Mouse (Mus musculus) stomach, embryonic 15.5 days (tissue): ENCODE measurements at regions not wholly inside any gene's neighbourhood (a gene's known extent, or its start where the extent isn't known, plus 50 kb on each side); places are given as distances from the start of the nearest gene placed in this dataset.

Experiments used
- ATAC-seq: fragments of 200-750 bp; cut with Nextera tagmentation; 2 replicates; pipeline ENCODE4 v1.8.0; 2017; ENCODE audit warnings: low read depth, moderate number of reproducible peaks, moderate TSS enrichment; ENCODE audit not compliant: insufficient read depth, low FRiP score
- H3K27ac ChIP-seq: fragments of 300-500 bp; sonication (generic); 2 replicates; pipeline ENCODE4 v1.5.1; 2015; ENCODE audit warnings: mild to moderate bottlenecking, inconsistent platforms
- H3K27me3 ChIP-seq: fragments of 300-500 bp; sonication (generic); replicated peaks from 2 replicates; pipeline ENCODE4 v1.6.1; 2015; ENCODE audit warnings: inconsistent platforms
- H3K36me3 ChIP-seq: fragments of 300-500 bp; sonication (generic); 2 replicates; pipeline ENCODE4 v1.6.1; 2015; ENCODE audit warnings: inconsistent platforms
- H3K4me1 ChIP-seq: fragments of 300-500 bp; sonication (generic); 2 replicates; pipeline ENCODE4 v1.6.1; 2015; ENCODE audit warnings: inconsistent platforms
- H3K4me2 ChIP-seq: fragments of 300-500 bp; sonication (generic); 2 replicates; pipeline ENCODE4 v1.6.1; 2015; ENCODE audit warnings: mild to moderate bottlenecking, inconsistent platforms
- H3K4me3 ChIP-seq: fragments of 300-500 bp; sonication (generic); replicated peaks from 2 replicates; pipeline ENCODE4 v1.5.1; 2015; ENCODE audit warnings: inconsistent platforms
- H3K9ac ChIP-seq: fragments of 300-500 bp; sonication (generic); 2 replicates; pipeline ENCODE4 v1.6.1; 2015; ENCODE audit warnings: inconsistent platforms
- H3K9me3 ChIP-seq: fragments of 300-500 bp; sonication (generic); 2 replicates; pipeline ENCODE4 v1.6.1; 2016; ENCODE audit warnings: inconsistent platforms
- WGBS: fragments of 180-500 bp; shearing (Covaris S2); methylation state at CpG from one replicate; pipeline ENCODE4 v1.1.7; 2015; 5-methylcytosine and 5-hydroxymethylcytosine counted together

DNA sequence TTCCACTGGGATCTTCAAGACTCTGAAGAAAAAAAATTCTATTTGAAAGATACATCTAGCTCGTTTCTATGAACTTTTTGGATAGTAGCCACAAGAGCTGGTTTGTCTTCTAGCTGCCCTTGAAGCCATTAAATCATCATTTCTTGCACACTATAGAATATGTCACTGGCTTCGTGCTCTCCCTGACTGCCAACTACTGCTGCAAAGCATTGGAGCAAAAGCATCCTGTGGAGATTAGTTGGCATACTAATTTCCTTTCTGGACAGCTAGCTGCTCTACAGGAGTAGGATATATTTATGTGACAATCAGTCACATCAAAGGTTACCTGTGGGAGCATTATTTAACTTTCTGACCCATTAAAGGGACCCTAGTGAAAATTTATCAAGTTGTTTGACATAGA is 243.1 kb downstream of the Pdgfc start:
- Histone ChIP-seq H3K9me3 (no peaks in the 10 kb centered on the region), H3K4me2 (no peak overlapping the region), H3K4me1 (no peaks in the 10 kb centered on the region), H3K4me3 (no peak overlapping the region), H3K36me3 (no peaks in the 10 kb centered on the region), H3K9ac (no peak overlapping the region), H3K27ac (no peak overlapping the region), H3K27me3 (no peaks in the 10 kb centered on the region)
- WGBS, result 29% methylated on average over 2 of the region's 2 CpGs
- ATAC-seq, result no peak

GRCm38 (mm10) chr3:81289762-81290161 is 253.5 kb downstream of the Pdgfc start:
- Histone ChIP-seq H3K27ac (no peak overlapping the region), H3K4me3 (no peak overlapping the region), H3K36me3 (no peaks in the 10 kb centered on the region), H3K4me1 (no peaks in the 10 kb centered on the region), H3K9me3 (no peaks in the 10 kb centered on the region), H3K4me2 (no peak overlapping the region), H3K27me3 (no peaks in the 10 kb centered on the region), H3K9ac (no peak overlapping the region)
- ATAC-seq, result no peak
- WGBS, result 93% methylated on average over 2 of the region's 2 CpGs

- WGBS, result 10% methylated on average over 2 of the region's 2 CpGs
- no peak overlapping the region for H3K4me3 ChIP-seq
- H3K27ac ChIP-seq, result no peak overlapping the region
- no peaks in the 10 kb centered on the region for H3K36me3 ChIP-seq
- no peaks in the 10 kb centered on the region for H3K9me3 ChIP-seq
- no peak overlapping the region for H3K4me2 ChIP-seq
- H3K27me3 ChIP-seq, result no peaks in the 10 kb centered on the region
- no peak overlapping the region for H3K9ac ChIP-seq
- no peak for ATAC-seq
- H3K4me1 ChIP-seq, result no peaks in the 10 kb centered on the region
Measured at GRCm38 (mm10) chr3:81292404-81292803, 256.2 kb downstream of the Pdgfc start.

GRCm38 (mm10) chr3:81293186-81293819 is 257.1 kb downstream of the Pdgfc start:
- 53% methylated on average over 3 of the region's 3 CpGs for WGBS
- H3K4me1 ChIP-seq, result no peaks in the 10 kb centered on the region
- no peaks in the 10 kb centered on the region for H3K36me3 ChIP-seq
- H3K27me3 ChIP-seq, result no peaks in the 10 kb centered on the region
- no peak overlapping the region for H3K4me3 ChIP-seq
- H3K9ac ChIP-seq, result no peak overlapping the region
- H3K4me2 ChIP-seq, result no peak overlapping the region
- H3K9me3 ChIP-seq, result no peaks in the 10 kb centered on the region
- no peak for ATAC-seq
- H3K27ac ChIP-seq, result no peak overlapping the region

- 83% methylated on average over 5 of the region's 5 CpGs for WGBS
Measured at GRCm38 (mm10) chr3:81304017-81304791, 268.0 kb downstream of the Pdgfc start.

GRCm38 (mm10) chr3:81305412-81306165 is 269.4 kb downstream of the Pdgfc start:
- no peak overlapping the region for H3K4me2 ChIP-seq
- no peaks in the 10 kb centered on the region for H3K27me3 ChIP-seq
- 80% methylated on average over 10 of the region's 10 CpGs for WGBS

More at GRCm38 (mm10) chr3:81304017-81304791, 268.0 kb downstream of the Pdgfc start:
- ATAC-seq, result no peak
- no peaks in the 10 kb centered on the region for H3K4me1 ChIP-seq
- no peak overlapping the region for H3K4me2 ChIP-seq
- no peak overlapping the region for H3K9ac ChIP-seq
- H3K27ac ChIP-seq, result no peak overlapping the region
- no peaks in the 10 kb centered on the region for H3K9me3 ChIP-seq
- H3K27me3 ChIP-seq, result no peaks in the 10 kb centered on the region
- H3K36me3 ChIP-seq, result no peaks in the 10 kb centered on the region
- H3K4me3 ChIP-seq, result no peak overlapping the region

DNA sequence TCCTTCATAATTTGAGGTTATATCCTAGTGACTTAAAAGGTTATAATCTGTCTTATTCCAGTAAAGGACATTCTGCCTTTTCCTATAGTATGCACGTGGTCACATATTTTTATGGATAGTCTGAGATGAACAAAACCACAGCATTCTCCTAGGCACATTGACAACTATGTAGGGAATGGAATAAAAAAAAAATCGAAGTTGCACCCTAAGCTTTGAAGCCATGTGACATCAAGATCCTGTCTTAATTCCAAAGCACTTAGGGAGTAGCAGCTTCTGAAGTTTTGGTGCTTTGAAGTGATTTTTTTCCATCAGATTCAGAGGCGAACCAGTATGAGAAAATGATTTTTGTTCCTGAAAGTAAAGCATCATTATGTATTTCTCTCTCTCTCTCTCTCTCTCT is 290.6 kb downstream of the Pdgfc start:
- no peak overlapping the region for H3K27ac ChIP-seq
- no peak overlapping the region for H3K9ac ChIP-seq
- H3K27me3 ChIP-seq, result no peaks in the 10 kb centered on the region
- H3K4me3 ChIP-seq, result no peak overlapping the region
- no peak for ATAC-seq
- H3K4me1 ChIP-seq, result no peaks in the 10 kb centered on the region
- no peaks in the 10 kb centered on the region for H3K9me3 ChIP-seq
- WGBS, result 57% methylated on average over 3 of the region's 3 CpGs
- no peak overlapping the region for H3K4me2 ChIP-seq
- no peaks in the 10 kb centered on the region for H3K36me3 ChIP-seq

More at GRCm38 (mm10) chr3:81305412-81306165, 269.4 kb downstream of the Pdgfc start:
- H3K36me3 ChIP-seq, result no peaks in the 10 kb centered on the region
- ATAC-seq, result no peak
- no peak overlapping the region for H3K27ac ChIP-seq
- no peaks in the 10 kb centered on the region for H3K9me3 ChIP-seq
- no peak overlapping the region for H3K4me3 ChIP-seq
- no peak overlapping the region for H3K9ac ChIP-seq
- H3K4me1 ChIP-seq, result no peaks in the 10 kb centered on the region

- 89% methylated on average over 15 of the region's 15 CpGs for WGBS
- Histone ChIP-seq H3K9ac (no peak overlapping the region), H3K9me3 (no peaks in the 10 kb centered on the region), H3K36me3 (no peaks in the 10 kb centered on the region), H3K27ac (no peak overlapping the region), H3K27me3 (no peaks in the 10 kb centered on the region), H3K4me3 (no peak overlapping the region), H3K4me2 (no peak overlapping the region), H3K4me1 (no peaks in the 10 kb centered on the region)
- no peak for ATAC-seq
Measured at GRCm38 (mm10) chr3:81351739-81352138, 315.5 kb downstream of the Pdgfc start.

DNA sequence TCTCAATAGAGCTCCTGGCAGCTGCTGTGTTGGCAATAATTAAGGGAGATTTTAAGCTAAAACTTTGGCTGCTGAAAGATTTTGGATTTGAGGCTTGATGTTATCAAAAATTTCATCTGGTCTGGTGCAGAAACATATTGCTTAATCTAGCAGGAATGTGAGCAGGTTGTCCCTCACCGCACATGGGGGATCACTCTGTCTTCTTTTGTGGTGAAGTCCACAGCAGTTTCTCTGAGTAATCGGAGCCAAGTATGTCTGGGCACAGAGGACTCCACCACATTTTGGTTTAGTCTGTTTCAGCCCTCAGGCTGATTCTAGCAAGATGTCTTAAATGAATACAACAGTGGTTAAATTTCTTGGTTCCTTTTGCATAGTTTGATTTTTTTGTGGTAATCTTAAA is 331.7 kb downstream of the Pdgfc start:
- no peak for ATAC-seq
- Histone ChIP-seq H3K9me3 (no peaks in the 10 kb centered on the region), H3K27ac (no peak overlapping the region), H3K4me2 (no peak overlapping the region), H3K4me3 (no peak overlapping the region), H3K27me3 (no peaks in the 10 kb centered on the region), H3K9ac (no peak overlapping the region), H3K36me3 (no peaks in the 10 kb centered on the region), H3K4me1 (no peaks in the 10 kb centered on the region)
- 74% methylated on average over 2 of the region's 2 CpGs for WGBS

- no peak for ATAC-seq
- Histone ChIP-seq H3K27ac (no peak overlapping the region), H3K9ac (no peak overlapping the region), H3K4me2 (no peak overlapping the region), H3K4me3 (no peak overlapping the region), H3K4me1 (no peaks in the 10 kb centered on the region), H3K36me3 (no peaks in the 10 kb centered on the region), H3K9me3 (no peaks in the 10 kb centered on the region), H3K27me3 (no peaks in the 10 kb centered on the region)
- WGBS, result 61% methylated on average over 2 of the region's 2 CpGs
Measured at GRCm38 (mm10) chr3:81368642-81369041, 332.4 kb downstream of the Pdgfc start.

GRCm38 (mm10) chr3:81369742-81370141 is 333.5 kb downstream of the Pdgfc start:
- no peak overlapping the region for H3K27ac ChIP-seq
- no peaks in the 10 kb centered on the region for H3K36me3 ChIP-seq
- no peak overlapping the region for H3K4me2 ChIP-seq
- H3K9ac ChIP-seq, result no peak overlapping the region
- no peak overlapping the region for H3K4me3 ChIP-seq
- ATAC-seq, result peak; percentile 50; the same call in 1 of the 2 replicates
- no peaks in the 10 kb centered on the region for H3K4me1 ChIP-seq
- no peaks in the 10 kb centered on the region for H3K27me3 ChIP-seq
- H3K9me3 ChIP-seq, result no peaks in the 10 kb centered on the region

- Histone ChIP-seq H3K4me1 (no peaks in the 10 kb centered on the region), H3K36me3 (no peaks in the 10 kb centered on the region), H3K4me3 (no peak overlapping the region), H3K4me2 (no peak overlapping the region), H3K9ac (no peak overlapping the region), H3K27ac (no peak overlapping the region), H3K27me3 (no peaks in the 10 kb centered on the region), H3K9me3 (no peaks in the 10 kb centered on the region)
- 43% methylated on average over 2 of the region's 2 CpGs for WGBS
- no peak for ATAC-seq
Measured at GRCm38 (mm10) chr3:81375990-81376389, 339.8 kb downstream of the Pdgfc start.
